Mouse (Mus musculus) lung, embryonic 16.5 days (tissue): ENCODE measurements at regions not wholly inside any gene's neighbourhood (a gene's known extent, or its start where the extent isn't known, plus 50 kb on each side); places are given as distances from the start of the nearest gene placed in this dataset.

Source experiments
- ATAC-seq: fragments of 200-750 bp; cut with Nextera tagmentation; 2 replicates; pipeline ENCODE4 v1.8.0; 2017; ENCODE audit warnings: low read depth, mild to moderate bottlenecking, moderate library complexity
- H3K27ac ChIP-seq: fragments of 300-500 bp; sonication (generic); 2 replicates; pipeline ENCODE4 v1.5.1; 2014; ENCODE audit warnings: mild to moderate bottlenecking, control low read depth, low read length
- H3K27me3 ChIP-seq: fragments of 300-500 bp; sonication (generic); 2 replicates; pipeline ENCODE4 v1.6.1; 2014; ENCODE audit warnings: low read depth, low read length, mixed read lengths; ENCODE audit not compliant: control insufficient read depth, insufficient read depth
- H3K36me3 ChIP-seq: fragments of 300-500 bp; sonication (generic); 2 replicates; pipeline ENCODE4 v1.6.1; 2014; ENCODE audit warnings: low read length; ENCODE audit not compliant: control insufficient read depth, insufficient read depth
- H3K4me1 ChIP-seq: fragments of 300-500 bp; sonication (generic); replicated peaks from 2 replicates; pipeline ENCODE4 v1.6.1; 2014; ENCODE audit warnings: low read length, mixed read lengths; ENCODE audit not compliant: control insufficient read depth, insufficient read depth
- H3K4me2 ChIP-seq: fragments of 300-500 bp; sonication (generic); 2 replicates; pipeline ENCODE4 v1.6.1; 2014; ENCODE audit warnings: low read depth, low read length, control low read depth
- H3K4me3 ChIP-seq: fragments of 300-500 bp; sonication (generic); 2 replicates; pipeline ENCODE4 v1.5.1; 2014; ENCODE audit warnings: mild to moderate bottlenecking, low read length, control low read depth
- H3K9ac ChIP-seq: fragments of 300-500 bp; sonication (generic); 2 replicates; pipeline ENCODE4 v1.6.1; 2014; ENCODE audit warnings: low read length, control low read depth
- H3K9me3 ChIP-seq: fragments of 300-500 bp; sonication (generic); 2 replicates; pipeline ENCODE4 v1.6.1; 2016; ENCODE audit warnings: low read length; ENCODE audit not compliant: control insufficient read depth
- WGBS: fragments of 180-500 bp; shearing (Covaris S2); extraction: QIAGEN DNeasy Blood & Tissue Kit; methylation state at CpG from one replicate; pipeline ENCODE4 v1.1.7; 2014; 5-methylcytosine and 5-hydroxymethylcytosine counted together

DNA sequence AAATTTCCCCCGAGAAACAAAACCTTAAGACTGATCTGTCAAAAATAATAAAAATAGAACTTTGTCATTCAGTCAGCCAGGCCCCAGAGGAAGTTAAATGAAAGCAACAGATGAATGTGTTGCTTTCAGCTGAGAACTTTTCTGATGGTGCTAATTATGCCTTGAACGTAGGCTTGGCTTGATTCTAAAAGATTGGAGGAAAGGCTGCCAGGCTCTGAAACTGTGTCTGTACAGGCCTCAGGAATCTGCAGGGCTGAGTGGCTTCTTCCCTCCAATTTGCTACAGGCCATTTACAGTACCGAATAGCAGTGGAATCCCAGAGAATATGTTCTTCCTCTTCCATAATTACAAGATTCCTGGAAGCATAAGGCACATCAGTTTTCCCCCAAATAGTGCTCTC, 1103.2 kb upstream of the Crim1 start:
- Histone ChIP-seq H3K9me3 (no peaks in the 10 kb centered on the region), H3K27me3 (no peaks in the 10 kb centered on the region), H3K36me3 (no peaks in the 10 kb centered on the region), H3K9ac (no peak overlapping the region), H3K27ac (no peak overlapping the region), H3K4me3 (no peak overlapping the region), H3K4me1 (no peaks in the 10 kb centered on the region), H3K4me2 (no peak overlapping the region)
- WGBS = 63% methylated on average over 3 of the region's 3 CpGs
- no peak for ATAC-seq

DNA sequence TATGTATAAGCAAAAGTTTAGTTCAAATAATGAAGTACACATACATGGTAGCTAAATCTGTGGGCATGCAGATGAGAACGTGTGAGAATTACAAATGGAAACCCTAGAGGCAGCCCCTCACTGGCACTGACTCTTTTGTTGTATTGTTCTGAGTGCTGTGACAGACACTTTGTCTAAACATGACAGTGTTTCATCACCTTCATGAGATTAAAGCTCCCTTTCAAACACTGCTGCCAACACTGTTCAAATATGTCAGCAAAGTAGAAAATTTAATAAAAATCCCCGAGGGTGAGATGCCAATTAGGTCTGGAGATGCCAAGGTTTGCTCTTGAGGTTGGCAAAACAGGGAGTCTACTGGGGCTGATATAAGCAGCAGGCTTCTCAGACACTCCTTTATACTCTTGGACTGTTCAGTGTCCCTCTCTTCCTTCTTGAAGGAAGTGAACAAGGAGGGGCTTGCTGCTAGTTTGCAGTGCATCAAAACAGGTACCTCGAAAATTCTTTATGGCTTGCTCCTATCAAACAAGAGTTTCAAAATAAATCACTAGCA, 1100.9 kb upstream of the Crim1 start:
- Histone ChIP-seq H3K4me3 (no peak overlapping the region), H3K4me1 (no peaks in the 10 kb centered on the region), H3K36me3 (no peaks in the 10 kb centered on the region), H3K9me3 (no peaks in the 10 kb centered on the region), H3K4me2 (no peak overlapping the region), H3K27me3 (no peaks in the 10 kb centered on the region), H3K27ac (no peak overlapping the region), H3K9ac (no peak overlapping the region)
- WGBS = 45% methylated on average over 3 of the region's 3 CpGs
- ATAC-seq = no peak

DNA sequence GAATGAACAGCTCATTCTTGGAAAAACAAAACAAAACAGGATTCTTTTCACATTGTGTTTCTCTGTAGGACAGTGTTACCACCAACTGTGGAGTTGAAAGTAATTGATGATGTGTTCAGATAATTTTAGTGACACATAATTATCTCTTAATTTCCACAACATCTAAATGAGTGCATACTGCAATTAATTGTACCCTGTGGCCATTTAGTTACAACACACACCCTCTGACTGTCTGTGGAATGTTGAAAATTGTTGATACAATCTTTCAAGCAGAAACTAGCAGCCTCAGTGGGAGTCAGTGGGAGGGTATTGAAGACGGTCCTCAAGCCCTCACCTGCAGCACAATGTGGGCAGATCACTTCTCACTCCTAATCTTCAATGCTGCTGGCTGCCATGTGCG, 1084.1 kb upstream of the Crim1 start:
- H3K9me3 ChIP-seq = no peaks in the 10 kb centered on the region
- no peak overlapping the region for H3K9ac ChIP-seq
- no peaks in the 10 kb centered on the region for H3K27me3 ChIP-seq
- no peak overlapping the region for H3K4me2 ChIP-seq
- WGBS = 32% methylated on average over 2 of the region's 2 CpGs
- H3K36me3 ChIP-seq = no peaks in the 10 kb centered on the region
- H3K27ac ChIP-seq = no peak overlapping the region
- no peak overlapping the region for H3K4me3 ChIP-seq
- ATAC-seq = no peak
- no peaks in the 10 kb centered on the region for H3K4me1 ChIP-seq

DNA sequence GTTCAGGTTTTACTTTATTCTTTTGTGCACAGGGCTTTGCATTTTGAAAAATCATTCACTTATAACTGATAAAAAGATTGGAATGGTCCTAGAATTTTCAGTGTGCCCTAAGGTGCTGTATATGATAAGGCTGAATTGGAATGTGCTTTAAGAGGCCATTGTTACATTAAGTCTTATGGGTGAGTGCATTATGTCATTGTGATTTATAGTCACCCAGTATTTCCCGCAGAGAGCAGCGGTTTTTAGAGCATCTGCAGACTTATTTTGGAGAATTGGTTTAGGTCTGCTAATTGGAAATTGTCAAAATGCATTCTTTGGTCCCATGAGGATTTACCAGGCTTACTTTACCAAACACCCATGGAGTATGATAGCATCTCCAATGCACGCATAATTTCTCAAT, 1083.1 kb upstream of the Crim1 start:
- Histone ChIP-seq H3K9me3 (no peaks in the 10 kb centered on the region), H3K9ac (no peak overlapping the region), H3K4me3 (no peak overlapping the region), H3K4me2 (no peak overlapping the region), H3K4me1 (no peaks in the 10 kb centered on the region), H3K27me3 (no peaks in the 10 kb centered on the region), H3K36me3 (no peaks in the 10 kb centered on the region), H3K27ac (no peak overlapping the region)
- WGBS = 64% methylated on average over 3 of the region's 3 CpGs
- ATAC-seq = no peak

DNA sequence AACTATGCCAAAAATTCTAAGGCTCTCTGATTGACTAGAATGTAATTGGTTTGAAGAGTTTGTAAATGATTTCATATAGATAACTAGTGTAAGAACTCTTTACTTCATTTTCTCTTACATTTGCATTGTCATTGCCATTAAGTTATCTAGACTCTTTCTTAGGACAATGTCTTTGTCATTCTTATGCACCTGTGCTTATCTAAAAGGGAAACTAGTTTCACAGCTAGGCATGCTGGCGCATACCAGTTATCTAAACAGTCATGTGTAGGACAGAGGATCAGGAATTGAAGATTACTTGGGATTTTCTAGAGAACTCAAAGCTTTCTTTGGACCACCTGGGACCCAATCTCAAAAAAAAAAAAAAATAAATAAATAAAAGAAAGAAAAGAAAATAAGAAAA, 1081.6 kb upstream of the Crim1 start:
- WGBS = 73% methylated on average over 1 of the region's 1 CpGs
- no peaks in the 10 kb centered on the region for H3K9me3 ChIP-seq
- ATAC-seq = no peak

DNA sequence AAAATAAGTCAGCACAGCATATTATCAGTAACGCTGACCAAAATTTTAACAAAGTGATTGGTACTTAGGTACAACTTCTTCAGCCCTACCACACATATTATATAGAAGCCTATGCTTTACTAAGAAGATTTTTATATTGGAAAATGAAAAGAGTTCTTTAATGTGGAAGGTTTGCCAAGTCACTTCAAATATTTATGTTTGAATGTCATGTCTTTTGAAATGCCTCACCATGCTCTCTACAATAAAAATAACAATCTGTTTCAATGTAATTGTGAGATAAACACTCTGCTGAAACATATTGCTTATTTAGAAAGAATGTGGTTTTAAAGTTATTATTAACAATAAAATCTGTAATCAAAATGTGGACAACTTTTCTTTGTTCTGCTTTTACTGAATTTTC, 1073.0 kb upstream of the Crim1 start:
- Histone ChIP-seq H3K36me3 (no peaks in the 10 kb centered on the region), H3K27ac (no peak overlapping the region), H3K27me3 (no peaks in the 10 kb centered on the region), H3K4me2 (no peak overlapping the region), H3K9ac (no peak overlapping the region), H3K4me1 (no peaks in the 10 kb centered on the region), H3K9me3 (no peaks in the 10 kb centered on the region), H3K4me3 (no peak overlapping the region)
- peak; percentile 51; the same call in 1 of the 2 replicates for ATAC-seq
- WGBS = 68% methylated on average over 1 of the region's 1 CpGs

More for the DNA sequence above, 1081.6 kb upstream of the Crim1 start:
- Histone ChIP-seq H3K9ac (no peak overlapping the region), H3K27me3 (no peaks in the 10 kb centered on the region), H3K4me2 (no peak overlapping the region), H3K4me1 (no peaks in the 10 kb centered on the region), H3K36me3 (no peaks in the 10 kb centered on the region), H3K4me3 (no peak overlapping the region), H3K27ac (no peak overlapping the region)
